Mouse (Mus musculus): ENCODE measurements around the gene Kat6b. TPM values are rescaled to one million over a fixed set of nuclear protein-coding genes. Genes with fewer than 3 reads are reported as not detected.

Kat6b gene
- polyA plus RNA-seq, 1 experiment from 2014 or later, result 1.4 TPM

- Histone ChIP-seq H3K4me3 (replicated peaks) (no peak overlapping the region), H3K36me3 (peaks cover 3% of the 10 kb centered on the region; the same call in 1 of the 2 replicates), H3K27me3 (no peaks in the 10 kb centered on the region), H3K9ac (no peak overlapping the region), H3K27ac (no peak overlapping the region), H3K9me3 (replicated peaks) (no peaks in the 10 kb centered on the region), H3K4me2 (no peak overlapping the region), H3K4me1 (replicated peaks) (peaks cover 48% of the 10 kb centered on the region)
- WGBS (ENCODE audit: insufficient replicate concordance), result 68% methylated on average over 3 of the region's 3 CpGs
- DNase-seq, result no peak
- ATAC-seq (ENCODE audit: low read depth), result no peak
Measured at GRCm38 (mm10) chr14:21523851-21524441, 42.7 kb downstream of the Kat6b start.

GRCm38 (mm10) chr14:21525674-21526073, 44.4 kb downstream of the Kat6b start:
- Histone ChIP-seq H3K27me3 (no peaks in the 10 kb centered on the region), H3K9ac (no peak overlapping the region), H3K4me2 (no peak overlapping the region), H3K4me1 (replicated peaks) (peaks cover 31% of the 10 kb centered on the region), H3K4me3 (replicated peaks) (no peak overlapping the region), H3K9me3 (replicated peaks) (no peaks in the 10 kb centered on the region), H3K36me3 (peaks cover 3% of the 10 kb centered on the region; the same call in 1 of the 2 replicates), H3K27ac (no peak overlapping the region)
- ATAC-seq (ENCODE audit: low read depth) (no peak), DNase-seq (no peak)
- WGBS (ENCODE audit: insufficient replicate concordance), result 56% methylated on average over 4 of the region's 4 CpGs

DNA sequence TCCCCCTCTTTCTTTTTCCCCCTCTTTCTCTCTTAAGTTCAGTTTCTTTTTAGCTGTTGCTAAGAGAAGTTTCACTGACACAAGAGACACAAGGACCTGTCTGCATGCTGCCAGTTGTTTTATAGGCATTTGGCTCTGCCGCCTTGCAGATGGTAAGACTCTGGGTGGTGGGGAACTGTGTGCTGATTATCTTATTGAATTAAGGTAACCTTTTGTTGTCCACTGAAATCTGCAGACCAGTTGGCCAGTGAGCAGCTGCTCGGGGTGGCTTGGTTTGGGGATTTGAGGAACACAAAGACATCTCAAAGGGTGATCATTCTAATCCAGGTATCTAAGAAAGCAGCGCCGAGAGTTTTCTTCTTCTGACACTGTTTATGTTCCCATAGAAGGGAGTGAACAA, 52.3 kb downstream of the Kat6b start:
- 75% methylated on average over 4 of the region's 4 CpGs for WGBS (ENCODE audit: insufficient replicate concordance)
- H3K4me3 ChIP-seq (replicated peaks), result no peak overlapping the region

GRCm38 (mm10) chr14:21534066-21534465, 52.8 kb downstream of the Kat6b start:
- H3K4me3 ChIP-seq (replicated peaks), result no peak overlapping the region
- H3K27me3 ChIP-seq, result no peaks in the 10 kb centered on the region
- WGBS (ENCODE audit: insufficient replicate concordance), result 66% methylated on average over 2 of the region's 2 CpGs
- H3K4me2 ChIP-seq, result no peak overlapping the region
- H3K4me1 ChIP-seq (replicated peaks), result peaks cover 16% of the 10 kb centered on the region
- DNase-seq (no peak), ATAC-seq (ENCODE audit: low read depth) (no peak)
- no peak overlapping the region for H3K9ac ChIP-seq
- H3K9me3 ChIP-seq (replicated peaks), result no peaks in the 10 kb centered on the region
- H3K27ac ChIP-seq, result no peak overlapping the region
- no peaks in the 10 kb centered on the region for H3K36me3 ChIP-seq

More for the DNA sequence above, 52.3 kb downstream of the Kat6b start:
- DNase-seq, result no peak
- Histone ChIP-seq H3K9me3 (replicated peaks) (no peaks in the 10 kb centered on the region), H3K27ac (no peak overlapping the region), H3K36me3 (no peaks in the 10 kb centered on the region), H3K27me3 (no peaks in the 10 kb centered on the region), H3K4me2 (no peak overlapping the region), H3K9ac (no peak overlapping the region), H3K4me1 (replicated peaks) (peaks cover 16% of the 10 kb centered on the region)
- no peak for ATAC-seq (ENCODE audit: low read depth)

- no peaks in the 10 kb centered on the region for H3K9me3 ChIP-seq (replicated peaks)
- 70% methylated on average over 11 of the region's 11 CpGs for WGBS (ENCODE audit: insufficient replicate concordance)
- no peak overlapping the region for H3K4me2 ChIP-seq
- no peak overlapping the region for H3K4me3 ChIP-seq (replicated peaks)
- no peak overlapping the region for H3K9ac ChIP-seq
- ATAC-seq (ENCODE audit: low read depth) (no peak), DNase-seq (no peak)
- H3K27ac ChIP-seq, result no peak overlapping the region
- H3K27me3 ChIP-seq, result no peaks in the 10 kb centered on the region
- no peaks in the 10 kb centered on the region for H3K36me3 ChIP-seq
- H3K4me1 ChIP-seq (replicated peaks), result peaks cover 16% of the 10 kb centered on the region
Measured at GRCm38 (mm10) chr14:21534542-21535272, 53.5 kb downstream of the Kat6b start.

GRCm38 (mm10) chr14:21536485-21537181, 55.4 kb downstream of the Kat6b start:
- Histone ChIP-seq H3K9me3 (replicated peaks) (no peaks in the 10 kb centered on the region), H3K4me3 (replicated peaks) (no peak overlapping the region), H3K4me2 (no peak overlapping the region), H3K9ac (no peak overlapping the region), H3K36me3 (peaks cover 3% of the 10 kb centered on the region; the same call in 1 of the 2 replicates), H3K27me3 (no peaks in the 10 kb centered on the region), H3K4me1 (replicated peaks) (peaks cover 16% of the 10 kb centered on the region), H3K27ac (no peak overlapping the region)
- DNase-seq (no peak), ATAC-seq (ENCODE audit: low read depth) (no peak)
- WGBS (ENCODE audit: insufficient replicate concordance), result 85% methylated on average over 11 of the region's 11 CpGs

DNA sequence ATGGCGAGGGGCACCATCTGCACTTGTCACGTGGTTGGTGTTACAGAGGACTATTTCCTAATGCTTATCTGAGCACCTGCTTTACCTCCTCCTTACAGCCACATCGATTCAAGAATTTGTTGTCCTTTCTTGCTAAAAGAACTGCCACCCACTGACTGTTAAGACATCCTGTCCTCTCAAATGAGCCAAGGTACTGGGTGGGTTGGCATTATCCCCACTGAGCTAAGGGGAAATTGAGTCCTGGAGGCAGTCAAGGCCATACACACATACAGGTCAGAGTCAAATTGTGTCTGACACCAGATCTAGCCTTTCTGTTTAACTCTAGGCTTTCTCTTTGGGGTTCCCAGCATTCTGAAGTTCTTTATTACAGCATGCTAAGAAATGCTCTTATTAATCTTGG, 56.6 kb downstream of the Kat6b start:
- Histone ChIP-seq H3K4me3 (replicated peaks) (no peak overlapping the region), H3K9ac (no peak overlapping the region), H3K27me3 (no peaks in the 10 kb centered on the region), H3K4me2 (no peak overlapping the region), H3K27ac (no peak overlapping the region), H3K9me3 (replicated peaks) (no peaks in the 10 kb centered on the region), H3K4me1 (replicated peaks) (peaks cover 16% of the 10 kb centered on the region), H3K36me3 (peaks cover 8% of the 10 kb centered on the region)
- DNase-seq (no peak), ATAC-seq (ENCODE audit: low read depth) (no peak)
- 62% methylated on average over 3 of the region's 3 CpGs for whole genome bisulfite sequencing (ENCODE audit: insufficient replicate concordance)

GRCm38 (mm10) chr14:21539731-21540130, 58.5 kb downstream of the Kat6b start:
- Histone ChIP-seq H3K9me3 (replicated peaks) (no peaks in the 10 kb centered on the region), H3K36me3 (peaks cover 8% of the 10 kb centered on the region), H3K4me1 (replicated peaks) (peaks cover 16% of the 10 kb centered on the region), H3K27me3 (no peaks in the 10 kb centered on the region), H3K4me3 (replicated peaks) (no peak overlapping the region), H3K4me2 (no peak overlapping the region), H3K9ac (no peak overlapping the region), H3K27ac (no peak overlapping the region)
- 54% methylated on average over 3 of the region's 3 CpGs for WGBS (ENCODE audit: insufficient replicate concordance)
- DNase-seq (no peak), ATAC-seq (ENCODE audit: low read depth) (no peak)

- H3K9me3 ChIP-seq (replicated peaks), result no peaks in the 10 kb centered on the region
- peaks cover 16% of the 10 kb centered on the region for H3K4me1 ChIP-seq (replicated peaks)
- no peak overlapping the region for H3K27ac ChIP-seq
- WGBS (ENCODE audit: insufficient replicate concordance), result 67% methylated on average over 3 of the region's 3 CpGs
- H3K9ac ChIP-seq, result no peak overlapping the region
- peaks cover 8% of the 10 kb centered on the region for H3K36me3 ChIP-seq
- ATAC-seq (ENCODE audit: low read depth) (no peak), DNase-seq (no peak)
- H3K4me2 ChIP-seq, result no peak overlapping the region
- no peaks in the 10 kb centered on the region for H3K27me3 ChIP-seq
- H3K4me3 ChIP-seq (replicated peaks), result no peak overlapping the region
Measured at GRCm38 (mm10) chr14:21540361-21540760, 59.1 kb downstream of the Kat6b start.

DNA sequence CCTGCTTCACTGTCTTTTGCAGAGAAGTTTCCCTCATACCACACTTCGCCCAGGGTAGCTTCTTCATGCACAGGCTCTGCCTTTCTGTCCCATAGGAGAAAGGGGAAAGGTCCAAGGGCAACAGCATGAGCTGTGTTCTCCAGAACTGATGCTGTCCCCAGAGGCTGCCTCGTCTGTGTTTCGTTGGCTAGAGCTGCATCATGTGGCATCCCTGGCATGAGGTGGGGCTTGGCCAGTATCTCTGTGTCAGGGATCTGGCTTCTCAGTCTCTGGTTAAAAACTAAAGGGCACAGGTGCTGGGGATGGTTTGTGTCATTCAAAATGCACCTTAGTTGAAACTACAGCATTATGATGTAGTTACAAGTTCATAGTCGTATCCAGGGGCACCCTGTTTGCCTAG, 64.3 kb downstream of the Kat6b start:
- no peak overlapping the region for H3K4me3 ChIP-seq (replicated peaks)
- no peak overlapping the region for H3K9ac ChIP-seq
- H3K4me2 ChIP-seq, result no peak overlapping the region
- H3K27me3 ChIP-seq, result no peaks in the 10 kb centered on the region
- H3K4me1 ChIP-seq (replicated peaks), result peaks cover 36% of the 10 kb centered on the region
- no peak overlapping the region for H3K27ac ChIP-seq
- no peak for ATAC-seq (ENCODE audit: low read depth)
- WGBS (ENCODE audit: insufficient replicate concordance), result 72% methylated on average over 4 of the region's 4 CpGs
- no peak for DNase-seq
- peaks cover 8% of the 10 kb centered on the region for H3K36me3 ChIP-seq
- no peaks in the 10 kb centered on the region for H3K9me3 ChIP-seq (replicated peaks)

GRCm38 (mm10) chr14:21546351-21546750, 65.1 kb downstream of the Kat6b start:
- Histone ChIP-seq H3K9me3 (replicated peaks) (no peaks in the 10 kb centered on the region), H3K4me2 (no peak overlapping the region), H3K4me1 (replicated peaks) (peaks cover 36% of the 10 kb centered on the region), H3K4me3 (replicated peaks) (no peak overlapping the region), H3K27me3 (no peaks in the 10 kb centered on the region), H3K9ac (no peak overlapping the region), H3K27ac (no peak overlapping the region), H3K36me3 (peaks cover 6% of the 10 kb centered on the region)
- 85% methylated on average over 3 of the region's 3 CpGs for WGBS (ENCODE audit: insufficient replicate concordance)
- ATAC-seq (ENCODE audit: low read depth), result no peak
- no peak for DNase-seq

All from liver, embryonic 13.5 days (tissue).